Mouse (Mus musculus) myocyte (in vitro differentiated cells): ENCODE measurements around the gene Pcbp3.

Experiments
- CEBPB ChIP-seq: IDR thresholded peaks from 2 replicates; pipeline ENCODE4 v1.6.1; 2011; ENCODE audit warnings: mild to moderate bottlenecking, moderate library complexity; ENCODE audit not compliant: poor library complexity, insufficient read depth, severe bottlenecking
- MYOD1 ChIP-seq, 3 experiments: IDR thresholded peaks; one replicate each; pipeline ENCODE4 v1.6.1; 2011; ENCODE audit warnings: control low read depth in 2 of 3, low read depth in 2 of 3, mild to moderate bottlenecking in 2 of 3, moderate library complexity in 1 of 3; ENCODE audit not compliant: insufficient read length in 2 of 3, control insufficient read depth in 1 of 3
- POLR2A ChIP-seq: IDR thresholded peaks from one replicate; pipeline ENCODE4 v1.6.1; 2011; ENCODE audit warnings: low read depth, mild to moderate bottlenecking, control low read depth, moderate library complexity; ENCODE audit not compliant: insufficient read length
- POLR2AphosphoS2 ChIP-seq: IDR thresholded peaks from one replicate; pipeline ENCODE4 v1.6.1; 2011; ENCODE audit warnings: low read depth, control low read depth; ENCODE audit not compliant: insufficient read length
- SRF ChIP-seq: IDR thresholded peaks from one replicate; pipeline ENCODE4 v1.6.1; 2011; ENCODE audit warnings: low read depth; ENCODE audit not compliant: control insufficient read depth, insufficient read length
- TCF3 ChIP-seq: IDR thresholded peaks from one replicate; pipeline ENCODE4 v1.6.1; 2011; ENCODE audit warnings: low read depth, control low read depth; ENCODE audit not compliant: insufficient read length

DNA sequence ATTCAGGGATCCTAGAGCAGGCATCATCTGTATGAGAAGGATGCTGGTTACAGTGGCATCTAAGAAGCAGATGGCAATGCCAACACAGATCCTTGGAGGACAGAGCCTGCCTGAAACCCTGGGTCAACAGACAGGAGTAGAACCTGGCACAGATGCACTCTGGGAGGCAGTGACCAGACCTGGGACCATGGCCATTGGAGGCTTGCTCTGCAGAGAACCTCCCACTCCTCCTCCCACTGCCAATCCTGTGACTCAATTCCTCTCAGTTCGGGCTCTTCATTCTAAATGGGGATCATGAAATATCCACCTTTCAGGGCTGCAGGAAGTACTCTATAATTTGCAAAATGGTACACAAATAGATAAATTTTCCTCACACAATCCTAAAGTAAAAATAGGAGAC lies 120.5 kb downstream of the Pcbp3 start:
- no peak for TF ChIP-seq TCF3
- TF ChIP-seq POLR2A, result no peak
- TF ChIP-seq MYOD1 (IDR thresholded peaks at IDR 0.05; ENCODE audit: control insufficient read depth in 1 of 3, insufficient read length in 2 of 3, low read depth in 2 of 3), result no peak
- TF ChIP-seq POLR2AphosphoS2, result no peak
- no peak for TF ChIP-seq SRF
- TF ChIP-seq CEBPB, result no peak
